Mouse (Mus musculus) kidney, adult 8-10 months (tissue): Measurements from ENCODE around the gene Fzd7.

Source experiments
- DNase-seq, 2 experiments: peaks; one replicate each; pipeline ENCODE4 v3.0.0; 2022

Gene Fzd7

DNA sequence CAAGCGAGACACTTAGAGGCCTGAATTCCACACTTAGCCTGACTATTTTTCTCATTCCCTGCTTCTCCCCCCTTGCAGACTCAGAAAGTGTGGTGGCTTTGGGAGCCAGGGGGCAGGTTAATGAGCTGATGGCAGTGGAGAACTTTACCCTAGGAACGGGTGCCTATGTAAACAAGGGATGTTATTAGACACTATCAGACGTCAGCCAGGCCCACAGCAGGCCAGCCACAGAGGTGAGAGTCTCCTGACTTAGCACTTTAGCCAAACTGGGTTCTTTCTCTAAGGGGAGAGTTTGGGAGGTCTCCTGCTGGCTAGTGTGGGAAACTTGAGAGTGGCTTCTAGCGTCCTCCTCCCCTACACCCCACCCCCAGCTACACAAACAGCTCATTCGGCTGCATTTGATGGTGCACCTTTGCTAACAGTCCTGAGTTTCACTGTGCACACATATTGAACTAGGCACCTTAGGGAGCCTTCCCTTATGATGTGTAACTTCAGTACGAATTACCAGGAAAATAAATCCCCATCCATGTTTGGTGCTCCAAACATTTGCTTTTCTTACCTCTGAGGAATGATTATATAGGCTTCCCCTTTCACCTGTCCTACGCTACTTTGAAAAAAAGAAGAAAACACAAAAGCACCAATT lies 21.6 kb downstream of the Fzd7 start:
- DNase-seq = no peak

DNA sequence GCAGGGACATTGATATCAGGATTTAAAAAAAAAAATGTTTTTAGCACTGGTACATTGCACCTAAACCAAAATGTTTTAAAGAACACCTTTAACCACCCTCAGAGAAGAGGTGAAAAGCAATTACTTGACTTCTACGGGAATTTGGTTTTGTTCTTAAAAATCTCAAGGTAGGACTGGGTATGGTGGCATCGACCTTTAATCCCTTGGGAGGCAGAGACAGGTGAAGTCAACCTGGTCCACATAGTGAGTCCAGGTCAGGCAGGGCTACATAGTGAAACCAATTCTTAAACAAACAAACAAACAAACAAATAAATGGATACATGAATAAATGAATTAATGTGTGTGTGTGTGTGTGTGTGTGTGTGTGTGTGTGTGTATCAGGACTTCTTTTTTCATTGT lies 22.1 kb downstream of the Fzd7 start:
- DNase-seq = no peak

DNA sequence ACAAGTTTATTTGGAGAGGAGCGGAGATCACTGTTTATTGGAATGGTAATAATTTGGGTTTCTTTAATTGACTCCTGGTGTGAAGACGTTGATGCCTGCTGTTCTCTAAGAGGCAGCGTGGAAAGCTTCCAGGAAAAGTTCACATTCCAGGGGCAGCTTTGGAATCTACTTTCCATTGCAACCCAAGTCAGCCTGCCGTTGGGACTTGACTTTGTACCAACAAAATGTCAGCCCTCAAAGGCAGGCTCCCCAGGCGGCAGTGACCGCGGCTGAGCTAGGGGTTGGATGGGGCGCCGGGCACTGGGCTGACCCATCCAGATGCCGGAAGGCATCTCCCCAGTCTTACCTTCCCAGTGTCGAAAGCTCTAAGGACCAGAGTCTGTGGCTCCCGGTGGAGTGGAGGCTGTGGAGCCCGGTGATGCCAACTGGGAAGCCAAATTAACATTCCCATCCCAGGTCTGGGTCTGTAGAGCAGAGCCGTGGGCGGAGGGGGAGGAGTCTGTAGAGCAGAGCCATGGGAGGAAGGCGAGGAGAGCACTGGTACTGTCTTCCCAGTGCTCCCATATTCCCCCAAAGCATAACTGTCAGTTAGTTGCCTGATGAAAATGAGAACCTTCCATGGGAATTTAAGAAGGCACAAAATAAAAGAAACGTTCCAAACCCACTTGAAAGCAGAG lies 26.4 kb downstream of the Fzd7 start:
- no peak for DNase-seq

GRCm38 (mm10) chr1:59511566-59512270 lies 29.5 kb downstream of the Fzd7 start:
- DNase-seq = no peak

GRCm38 (mm10) chr1:59516026-59516917 lies 34.0 kb downstream of the Fzd7 start, which contains the start of gene Gm973:
Gene Gm973, plus strand, starts transcription at chr1:59516264.
- no peak for DNase-seq

- no peak for DNase-seq
Measured at GRCm38 (mm10) chr1:59520226-59520837, 38.1 kb downstream of the Fzd7 start.

DNA sequence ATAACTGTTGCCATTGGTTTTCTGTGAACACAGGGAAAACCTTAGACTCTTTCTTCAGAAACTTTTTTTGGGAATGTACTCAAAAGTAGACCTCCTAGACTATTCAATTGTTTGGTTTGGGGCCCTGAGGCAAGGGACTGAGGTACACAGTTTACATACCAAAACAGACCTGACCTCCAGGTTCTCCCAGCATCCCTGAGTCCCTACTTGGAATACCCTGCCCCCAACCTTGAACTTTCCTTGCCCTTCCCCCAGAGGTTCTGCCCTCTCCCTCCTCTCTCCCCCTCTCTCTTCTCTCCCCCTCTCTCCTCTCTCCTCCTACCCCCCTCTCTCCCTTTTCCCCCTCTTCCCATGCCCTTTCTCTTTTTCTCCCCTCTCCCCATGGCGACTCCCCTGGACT lies 40.2 kb downstream of the Fzd7 start:
- DNase-seq = no peak

DNA sequence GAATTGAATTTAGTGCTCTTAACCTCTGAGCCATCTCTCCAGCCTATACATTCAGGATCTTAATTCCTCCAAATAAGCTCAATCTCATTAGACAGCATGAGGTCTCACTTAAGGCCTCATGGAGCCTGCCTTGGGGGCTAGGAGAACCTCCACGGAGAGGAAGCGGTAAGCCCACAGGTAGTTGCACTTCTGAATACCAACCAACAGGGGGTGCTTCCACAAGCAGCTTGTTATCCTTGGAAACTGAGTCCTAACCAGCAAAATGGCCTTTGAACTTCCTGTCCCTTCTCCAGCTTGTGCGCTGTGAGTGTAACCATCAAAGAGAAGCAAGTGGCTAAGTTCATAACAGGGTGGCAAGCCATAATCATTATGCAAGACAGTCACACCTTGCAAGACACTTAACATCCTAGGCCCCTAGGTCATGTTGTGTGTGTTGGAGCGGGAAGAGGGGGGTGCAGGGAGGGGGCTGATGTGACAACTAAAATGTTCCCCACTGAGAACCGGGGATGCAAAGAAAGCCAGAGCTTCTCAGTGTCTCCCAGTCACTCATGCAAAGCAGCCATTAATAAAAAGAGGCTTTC lies 41.2 kb downstream of the Fzd7 start:
- no peak for DNase-seq

GRCm38 (mm10) chr1:59524071-59524470 lies 41.8 kb downstream of the Fzd7 start:
- no peak for DNase-seq

DNA sequence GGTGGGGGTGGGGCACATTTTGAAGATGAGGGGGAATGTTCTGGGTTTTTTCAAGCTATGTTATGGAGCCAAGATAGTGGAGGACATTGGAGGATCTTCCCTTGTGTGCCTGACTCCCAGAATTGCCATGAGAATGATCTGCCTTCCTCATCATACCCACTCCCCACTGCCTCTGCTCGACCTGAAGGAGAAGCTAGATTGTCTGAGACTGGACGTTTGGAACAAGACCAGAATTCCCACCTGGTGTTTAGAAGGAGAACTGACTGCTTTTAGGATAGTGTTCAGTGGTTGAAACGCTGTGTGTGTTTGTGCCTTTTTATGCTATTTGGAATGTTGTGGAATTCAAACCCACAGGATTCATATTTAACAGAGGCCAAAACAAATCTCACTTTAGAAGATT lies 42.5 kb downstream of the Fzd7 start:
- DNase-seq = no peak

DNA sequence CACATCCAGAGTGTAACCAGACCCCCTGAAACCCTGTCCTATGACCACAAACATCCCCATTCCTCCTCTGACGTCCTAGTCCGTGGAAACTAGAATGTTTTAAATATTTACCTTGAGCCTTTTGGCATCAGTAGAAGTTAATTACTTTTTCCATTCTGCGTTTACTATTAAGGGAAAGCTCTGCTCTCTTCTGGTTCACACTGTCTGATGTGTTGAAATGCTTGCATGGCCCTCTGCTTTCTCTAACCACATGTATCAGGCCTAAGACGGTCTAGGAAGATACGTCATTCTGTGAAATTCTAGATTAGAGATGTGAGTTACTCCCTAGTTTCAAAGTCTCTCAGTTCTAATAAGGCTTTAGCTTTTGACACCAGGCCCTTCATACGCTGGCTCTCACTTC lies 45.0 kb downstream of the Fzd7 start:
- no peak for DNase-seq

DNA sequence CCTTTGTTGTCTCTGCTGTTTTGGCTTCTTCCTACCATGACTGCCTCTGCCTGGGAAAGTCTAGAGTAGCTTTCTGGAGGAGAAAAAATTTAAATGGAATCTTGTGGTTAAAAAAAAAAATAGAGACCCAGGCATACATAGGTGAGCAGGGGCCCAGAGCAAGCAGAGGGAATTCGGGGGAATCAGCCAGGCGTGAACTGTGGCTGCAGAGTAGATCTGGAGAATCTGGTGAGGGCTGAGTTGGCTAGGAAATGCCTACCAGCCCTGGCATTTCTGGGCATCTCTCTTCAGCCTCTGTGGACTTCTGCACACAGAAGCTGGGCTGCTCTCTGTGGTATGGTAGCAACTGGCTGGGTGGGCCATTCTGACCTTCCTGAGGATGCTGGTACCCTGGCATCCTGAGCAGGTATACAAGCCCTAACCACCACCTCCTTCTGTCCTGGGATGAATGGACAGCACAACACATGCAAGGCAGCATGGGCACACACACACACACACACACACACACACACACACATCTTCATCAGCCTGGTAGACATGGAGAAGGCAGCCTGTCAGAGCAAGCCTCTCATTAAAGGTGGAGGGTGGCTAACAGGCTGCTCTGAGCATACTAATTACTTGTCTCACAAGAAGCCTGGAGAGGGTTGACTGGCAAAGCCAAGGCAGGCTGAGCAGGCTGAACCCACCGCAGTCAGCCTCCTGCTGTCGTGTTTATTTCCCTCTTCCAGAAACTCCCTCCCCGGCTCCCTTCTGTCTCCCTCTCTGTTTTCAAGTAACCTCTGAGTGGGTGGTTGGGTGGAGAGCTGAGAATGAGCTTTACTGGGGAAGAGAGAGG lies 53.0 kb downstream of the Fzd7 start:
- DNase-seq = no peak
